Mouse (Mus musculus) lung, postnatal 25 days (tissue): ENCODE measurements at regions not wholly inside any gene's neighbourhood (a gene's known extent, or its start where the extent isn't known, plus 50 kb on each side); places are given as distances from the start of the nearest gene placed in this dataset.

Experiments used
- DNase-seq: peaks from one replicate; pipeline ENCODE4 v3.0.0; 2022; ENCODE audit warnings: low spot score

DNA sequence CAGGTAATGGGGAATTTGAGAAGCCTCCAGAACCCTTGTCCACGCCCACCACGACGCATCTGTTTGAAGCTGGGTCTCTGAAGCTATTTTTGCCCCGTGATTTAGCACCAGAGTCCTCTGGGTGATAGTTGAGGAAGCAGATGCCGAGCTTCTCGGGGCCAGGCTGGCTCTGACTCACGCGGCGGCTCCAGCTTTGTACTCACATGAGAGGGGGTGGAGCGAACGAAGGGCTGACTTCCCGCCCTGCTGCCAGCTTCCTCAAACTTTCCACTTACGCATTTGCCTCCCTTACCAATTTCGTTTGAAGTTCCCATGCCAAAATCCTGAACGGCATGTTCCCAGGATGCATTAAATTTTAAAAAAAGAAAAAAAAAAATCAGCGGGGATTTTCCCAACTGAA lies 74.1 kb upstream of the Hnrnpa3 start:
- DNase-seq: peak; percentile 89

DNA sequence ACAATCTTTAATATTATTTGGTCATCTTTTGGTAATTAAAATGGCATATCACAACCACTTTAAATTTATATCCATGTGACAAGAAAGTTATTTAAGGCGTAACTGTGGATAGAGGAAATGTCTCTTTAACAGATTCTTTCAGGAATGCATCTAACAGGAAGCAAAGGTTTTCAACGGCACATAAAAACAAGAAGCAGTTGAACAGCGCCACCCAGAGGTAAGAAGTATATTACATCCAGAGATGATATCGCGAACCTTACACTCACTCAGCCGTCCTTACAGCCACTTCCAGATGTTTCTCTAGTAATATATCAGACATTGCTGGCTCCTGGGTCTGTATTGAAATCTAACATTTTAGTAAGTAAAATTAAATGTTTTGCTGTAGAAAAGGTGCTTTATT lies 70.5 kb upstream of the Hnrnpa3 start:
- peak; percentile 86 for DNase-seq

DNA sequence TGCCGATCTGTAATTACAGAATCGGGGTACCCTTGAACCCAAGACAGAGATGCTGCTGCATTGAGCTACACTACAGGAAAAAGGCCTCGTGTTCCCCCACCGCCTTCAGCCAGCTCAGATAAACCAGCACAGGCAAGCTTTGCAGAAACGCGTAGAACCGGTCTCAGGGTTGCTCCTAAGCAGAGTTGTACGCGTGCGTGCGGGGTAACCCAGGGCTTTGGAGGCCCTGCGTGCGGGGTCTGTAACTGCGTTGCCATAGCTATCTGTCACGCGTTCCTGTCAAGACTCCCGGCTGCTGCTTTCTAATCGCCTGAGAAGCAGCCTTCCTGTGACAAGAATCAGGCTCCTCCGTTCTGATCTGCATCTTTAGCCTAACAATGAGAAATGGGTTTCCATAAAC lies 69.6 kb upstream of the Hnrnpa3 start:
- DNase-seq: no peak

DNA sequence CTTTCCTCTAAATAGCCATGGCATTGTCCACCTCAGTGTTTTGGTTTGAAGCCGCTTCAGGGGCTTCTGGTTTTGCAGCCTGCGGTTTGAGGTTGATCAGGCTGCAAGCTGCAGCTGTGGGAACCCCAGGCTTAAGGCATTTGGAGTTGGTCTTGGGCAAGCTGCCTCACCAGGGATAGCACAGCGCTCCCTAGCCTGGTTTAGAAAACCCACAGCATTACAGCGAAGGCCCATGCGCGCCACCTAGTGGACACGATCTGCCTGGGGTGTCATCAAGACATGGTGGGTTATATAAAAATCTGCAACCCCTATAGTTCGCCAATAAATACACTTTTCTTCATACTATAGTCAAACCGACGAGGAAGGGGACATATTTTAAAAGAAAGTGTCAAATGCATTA lies 68.9 kb upstream of the Hnrnpa3 start:
- peak; percentile 87 for DNase-seq

DNA sequence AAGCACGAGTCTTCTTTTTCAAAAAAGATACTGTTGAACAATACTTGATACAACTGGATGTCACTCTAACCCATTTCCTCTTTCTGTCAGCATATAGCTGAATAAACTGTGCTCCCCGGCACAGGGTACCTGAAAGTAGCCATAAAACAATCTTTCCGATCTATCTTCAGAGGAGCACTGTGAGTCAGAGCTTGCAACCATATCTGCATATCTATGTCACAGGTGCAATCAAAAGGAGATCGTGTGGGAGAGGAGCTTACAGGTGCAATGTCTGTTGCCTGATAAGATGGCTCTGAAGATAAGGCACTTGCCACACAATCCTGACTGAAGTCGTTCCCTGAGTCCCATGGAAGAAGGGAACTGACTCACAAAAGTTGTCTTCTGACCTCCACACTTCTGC lies 58.5 kb upstream of the Hnrnpa3 start:
- DNase-seq: no peak

DNA sequence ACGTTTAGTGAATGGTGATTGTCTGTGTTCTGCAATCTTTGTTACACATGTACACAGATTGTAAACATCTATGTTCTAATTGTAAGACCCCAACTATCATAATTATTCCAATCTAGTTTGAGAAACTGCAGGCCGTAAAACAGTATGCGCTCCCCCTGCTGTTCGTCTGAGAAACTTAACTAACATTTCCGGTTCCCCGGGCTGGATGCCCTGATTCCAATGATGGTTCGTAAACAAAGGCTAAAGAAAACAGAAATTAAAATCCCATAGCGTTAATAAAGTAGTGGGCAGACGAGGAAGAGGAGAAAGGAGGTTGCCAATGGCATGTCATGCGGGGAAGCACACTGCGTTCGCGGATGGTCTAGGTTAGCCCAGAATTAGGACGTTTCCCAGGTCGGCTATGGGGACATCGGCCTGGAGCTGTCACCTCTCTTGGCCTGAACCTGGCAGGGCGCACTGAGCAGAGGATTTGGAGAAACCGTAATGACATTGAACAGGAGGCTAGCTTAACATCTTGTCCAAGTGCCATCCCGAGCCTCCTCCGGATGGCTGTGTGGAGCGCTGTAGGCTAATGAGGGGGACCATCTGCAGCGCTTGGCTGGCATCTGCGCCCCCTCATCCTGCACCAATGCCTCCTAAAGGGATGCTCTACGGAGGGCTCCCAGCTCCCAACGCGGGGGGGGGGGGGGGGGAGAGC lies 55.7 kb upstream of the Hnrnpa3 start:
- peak; percentile 46 for DNase-seq

DNA sequence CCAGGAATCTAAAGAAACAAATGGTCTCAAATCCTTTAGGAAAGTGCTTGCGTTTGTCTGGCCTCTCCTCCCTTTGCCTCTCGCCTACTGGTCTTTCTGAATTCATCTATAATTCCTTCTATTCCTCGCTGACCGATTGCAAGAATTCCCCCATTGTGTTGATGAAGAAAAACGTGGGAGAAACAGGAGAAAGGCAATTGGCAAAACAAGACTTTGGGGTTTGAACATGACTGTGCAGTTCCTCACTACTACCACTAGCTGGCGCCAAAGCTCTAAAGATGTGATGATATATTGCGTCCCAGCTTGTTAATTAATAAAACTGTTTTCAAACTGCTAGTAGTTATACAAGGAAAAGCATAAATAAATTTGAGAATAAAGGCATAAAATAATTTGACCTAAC lies 53.4 kb upstream of the Hnrnpa3 start:
- DNase-seq: peak; percentile 73

DNA sequence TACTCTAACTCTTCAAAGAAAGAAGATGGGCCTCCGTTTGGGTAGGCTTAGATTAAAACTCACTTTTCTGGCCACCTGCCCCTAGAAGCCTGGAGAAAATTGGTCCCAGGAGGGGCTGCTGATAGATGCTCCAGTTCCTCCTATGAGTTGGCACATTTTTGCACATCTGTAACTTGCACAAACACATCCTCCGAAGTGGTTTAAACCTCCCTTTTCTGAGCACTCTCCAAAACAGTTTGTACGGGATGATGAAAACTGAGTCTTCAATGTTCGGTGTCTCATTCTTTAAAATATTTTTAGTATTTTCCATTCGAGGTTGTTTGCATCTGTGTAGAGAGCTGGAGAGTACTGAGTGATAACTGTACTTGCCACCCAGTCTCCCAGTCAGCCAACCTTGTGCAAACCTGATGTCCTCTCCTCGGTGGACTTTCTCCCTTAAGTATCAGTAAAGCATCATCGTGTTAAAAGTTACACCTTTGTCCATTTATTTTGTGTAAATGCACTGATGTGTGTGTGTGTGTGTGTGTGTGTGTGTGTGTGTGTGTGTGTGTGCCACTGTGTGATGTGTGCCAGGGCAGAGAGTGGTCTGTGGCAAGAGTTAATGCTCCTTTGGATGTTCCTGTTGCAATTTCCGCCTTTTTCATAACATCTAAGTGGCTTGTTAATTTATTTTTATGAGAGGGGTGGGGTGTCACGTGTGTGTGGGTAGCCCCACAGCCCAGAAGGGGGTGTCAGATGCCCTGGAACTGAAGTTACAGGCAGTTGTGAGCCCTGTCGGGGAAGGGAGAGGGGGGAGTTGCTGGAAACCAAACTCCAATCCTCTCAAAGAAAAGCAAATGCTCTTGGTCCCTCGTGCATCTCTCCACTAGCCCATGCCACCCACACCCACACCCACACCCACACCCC lies 51.8 kb upstream of the Hnrnpa3 start:
- no peak for DNase-seq

DNA sequence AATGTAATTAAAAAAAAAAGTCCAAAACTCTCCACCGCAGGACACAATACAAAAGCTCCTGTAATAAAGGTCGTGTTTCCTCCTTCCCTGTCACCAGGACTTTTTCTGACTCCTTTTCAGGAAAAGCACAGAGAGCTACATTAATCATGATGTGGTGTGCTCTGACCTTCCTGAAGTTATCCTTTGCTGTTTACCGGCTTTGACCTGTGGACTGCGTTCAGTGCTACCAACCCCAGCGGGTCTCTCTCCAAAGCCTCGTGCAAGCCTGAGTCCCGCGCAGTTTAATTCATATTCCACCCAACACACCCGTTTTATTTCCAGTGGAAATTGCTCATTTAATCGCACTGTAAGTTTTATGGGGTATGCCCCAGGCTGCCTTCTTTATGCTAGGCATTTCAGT lies 51.1 kb upstream of the Hnrnpa3 start:
- DNase-seq: no peak

DNA sequence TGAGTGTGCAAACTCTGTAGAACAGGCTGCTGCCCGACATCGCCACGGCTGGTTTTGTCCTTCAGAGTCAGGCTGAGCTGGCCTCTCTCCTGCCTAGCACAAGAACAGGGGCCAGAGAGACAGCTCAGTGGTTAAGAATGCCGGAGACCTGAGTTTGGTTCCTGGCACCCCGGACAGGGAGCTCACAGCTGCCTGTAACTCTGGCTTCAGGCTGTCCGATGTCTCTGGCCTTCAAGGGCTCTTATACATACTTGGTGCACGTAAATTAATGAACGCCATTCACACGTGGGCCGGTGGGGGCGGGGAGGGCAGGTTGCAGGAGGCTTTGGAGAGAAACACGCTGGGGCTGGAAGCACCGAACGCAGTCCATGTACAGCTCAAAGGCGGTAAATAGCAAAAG lies 50.6 kb upstream of the Hnrnpa3 start:
- DNase-seq: no peak

DNA sequence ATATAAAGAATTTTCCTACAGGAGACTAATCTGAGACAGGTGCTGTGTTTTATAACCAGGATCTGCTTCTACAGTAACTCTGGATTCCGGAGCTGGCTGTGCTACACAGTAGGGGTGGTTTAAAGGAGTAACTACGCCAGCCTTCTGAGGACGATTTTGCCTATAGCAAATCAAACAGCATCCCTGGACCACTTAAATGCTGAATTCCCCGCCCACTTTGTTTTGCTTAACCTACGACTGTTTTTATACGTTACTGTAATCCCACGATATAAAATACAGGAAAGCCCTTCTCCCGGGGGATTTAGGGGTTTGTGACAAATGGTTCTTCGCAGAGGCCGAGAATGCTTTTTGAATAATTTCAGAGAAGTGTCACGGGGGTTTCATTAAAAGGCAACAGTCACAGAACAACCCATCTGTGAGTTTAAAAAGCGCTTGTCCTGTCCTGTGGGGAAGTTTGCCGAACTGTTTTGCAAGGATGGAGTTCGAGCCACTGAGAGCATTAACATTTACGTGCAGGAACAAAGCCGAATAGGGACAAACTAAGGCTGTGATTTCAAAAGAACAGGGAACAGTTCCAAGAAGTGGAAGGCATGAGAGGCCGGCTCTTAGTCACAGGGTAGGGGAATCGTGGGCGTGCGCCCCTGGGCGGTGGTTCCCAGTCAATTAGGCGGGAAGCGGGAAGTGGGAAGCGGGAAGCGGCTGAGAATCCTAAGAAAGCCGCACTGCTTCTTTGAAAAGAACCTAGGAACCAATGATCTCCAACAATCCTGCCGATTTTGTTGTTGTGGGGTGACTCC lies 49.7 kb upstream of the Hnrnpa3 start:
- DNase-seq: peak; percentile 75
